Mouse (Mus musculus): Measurements from ENCODE around the gene Acsl4. TPM values are rescaled to one million over a fixed set of nuclear protein-coding genes. Genes with fewer than 3 reads are reported as not detected.

The Acsl4 gene
- total RNA-seq (2015) = 34.5 TPM in 2 replicates
- 27.2 and 29.8 TPM in 2 replicates for total RNA-seq (2017)

- peak; percentile 85 for ATAC-seq (replicated peaks; ENCODE audit: poor library complexity)
Measured at GRCm38 (mm10) chrX:142390247-142390908, at the start of gene Acsl4. Gene Acsl4, minus strand, starts transcription at chrX:142390535.

- no peak for ATAC-seq (replicated peaks; ENCODE audit: poor library complexity)
Measured at GRCm38 (mm10) chrX:142437971-142438504, 47.7 kb upstream of the Acsl4 start.

- no peak for ATAC-seq (replicated peaks; ENCODE audit: poor library complexity)
Measured at GRCm38 (mm10) chrX:142432846-142433245, 42.5 kb upstream of the Acsl4 start.

GRCm38 (mm10) chrX:142427111-142427510 is 36.8 kb upstream of the Acsl4 start:
- ATAC-seq (replicated peaks; ENCODE audit: poor library complexity) = peak; percentile 66

GRCm38 (mm10) chrX:142426628-142427027 is 36.3 kb upstream of the Acsl4 start:
- ATAC-seq (replicated peaks; ENCODE audit: poor library complexity) = 0 out of 2 replicates have a peak, but pooled peaks have one; percentile 11

- ATAC-seq (replicated peaks; ENCODE audit: poor library complexity) = peak; percentile 70
Measured at GRCm38 (mm10) chrX:142413884-142414283, 23.5 kb upstream of the Acsl4 start.

GRCm38 (mm10) chrX:142410060-142410459 is 19.7 kb upstream of the Acsl4 start:
- no peak for ATAC-seq (replicated peaks; ENCODE audit: poor library complexity)

GRCm38 (mm10) chrX:142409338-142409737 is 19.0 kb upstream of the Acsl4 start:
- ATAC-seq (replicated peaks; ENCODE audit: poor library complexity) = peak; percentile 67

- ATAC-seq (replicated peaks; ENCODE audit: poor library complexity) = peak; percentile 73
Measured at GRCm38 (mm10) chrX:142403114-142403513, 12.8 kb upstream of the Acsl4 start.

GRCm38 (mm10) chrX:142398621-142399020 is 8.3 kb upstream of the Acsl4 start:
- 0 out of 2 replicates have a peak, but pooled peaks have one; percentile 26 for ATAC-seq (replicated peaks; ENCODE audit: poor library complexity)

- ATAC-seq (replicated peaks; ENCODE audit: poor library complexity) = peak; percentile 23
Measured at GRCm38 (mm10) chrX:142390909-142391265, 552 bp upstream of the Acsl4 start.

- 0 out of 2 replicates have a peak, but pooled peaks have one; percentile 10 for ATAC-seq (replicated peaks; ENCODE audit: poor library complexity)
Measured at GRCm38 (mm10) chrX:142389581-142390159, 665 bp downstream of the Acsl4 start.

GRCm38 (mm10) chrX:142388141-142388540 is 2.2 kb downstream of the Acsl4 start:
- no peak for ATAC-seq (replicated peaks; ENCODE audit: poor library complexity)

- no peak for ATAC-seq (replicated peaks; ENCODE audit: poor library complexity)
Measured at GRCm38 (mm10) chrX:142387634-142388033, 2.7 kb downstream of the Acsl4 start.

GRCm38 (mm10) chrX:142384918-142385317 is 5.4 kb downstream of the Acsl4 start:
- peak; percentile 78 for ATAC-seq (replicated peaks; ENCODE audit: poor library complexity)

GRCm38 (mm10) chrX:142379894-142380293 is 10.4 kb downstream of the Acsl4 start:
- ATAC-seq (replicated peaks; ENCODE audit: poor library complexity) = 0 out of 2 replicates have a peak, but pooled peaks have one; percentile 23

- ATAC-seq (replicated peaks; ENCODE audit: poor library complexity) = 0 out of 2 replicates have a peak, but pooled peaks have one; percentile 42
Measured at GRCm38 (mm10) chrX:142378048-142378447, 12.3 kb downstream of the Acsl4 start.

- ATAC-seq (replicated peaks; ENCODE audit: poor library complexity) = peak; percentile 59
Measured at GRCm38 (mm10) chrX:142377358-142377757, 13.0 kb downstream of the Acsl4 start.

- no peak for ATAC-seq (replicated peaks; ENCODE audit: poor library complexity)
Measured at GRCm38 (mm10) chrX:142376747-142377146, 13.6 kb downstream of the Acsl4 start.

GRCm38 (mm10) chrX:142375519-142375918 is 14.8 kb downstream of the Acsl4 start:
- peak; percentile 33 for ATAC-seq (replicated peaks; ENCODE audit: poor library complexity)

GRCm38 (mm10) chrX:142372393-142372792 is 17.9 kb downstream of the Acsl4 start:
- peak; percentile 78 for ATAC-seq (replicated peaks; ENCODE audit: poor library complexity)

- peak; percentile 96 for ATAC-seq (replicated peaks; ENCODE audit: poor library complexity)
Measured at GRCm38 (mm10) chrX:142369935-142370334, 20.4 kb downstream of the Acsl4 start.

Data from megakaryocyte progenitor cell, adult 5-6 weeks (primary cell).